Mouse (Mus musculus) hindbrain, postnatal 0 days (tissue): ENCODE measurements around the gene Nr5a1. TPM values are rescaled to one million over a fixed set of nuclear protein-coding genes. Genes with fewer than 3 reads are reported as not detected.

Experiments
- ATAC-seq: fragments of 200-750 bp; cut with Nextera tagmentation; 2 replicates; pipeline ENCODE4 v1.8.0; 2017; ENCODE audit warnings: mild to moderate bottlenecking, moderate TSS enrichment, moderate library complexity
- DNase-seq: peaks from one replicate; pipeline ENCODE4 v3.0.0-alpha.2; 2015; ENCODE audit warnings: low spot score
- H3K27ac ChIP-seq: fragments of 300-500 bp; sonication (generic); 2 replicates; pipeline ENCODE4 v1.5.1; 2014; ENCODE audit warnings: mild to moderate bottlenecking
- H3K27me3 ChIP-seq: fragments of 300-500 bp; sonication (generic); 2 replicates; pipeline ENCODE4 v1.6.1; 2014; ENCODE audit warnings: low read length, mixed read lengths; ENCODE audit not compliant: insufficient read depth
- H3K36me3 ChIP-seq: fragments of 300-500 bp; sonication (generic); 2 replicates; pipeline ENCODE4 v1.6.1; 2014; ENCODE audit warnings: low read length, mixed read lengths; ENCODE audit not compliant: insufficient read depth
- H3K4me1 ChIP-seq: fragments of 300-500 bp; sonication (generic); 2 replicates; pipeline ENCODE4 v1.6.1; 2014; ENCODE audit warnings: antibody characterized with exemption, low read length, mixed read lengths; ENCODE audit not compliant: insufficient read depth
- H3K4me2 ChIP-seq: fragments of 300-500 bp; sonication (generic); 2 replicates; pipeline ENCODE4 v1.6.1; 2014; ENCODE audit warnings: low read depth, mild to moderate bottlenecking, low read length, moderate library complexity, mixed read lengths
- H3K4me3 ChIP-seq: fragments of 300-500 bp; sonication (generic); 2 replicates; pipeline ENCODE4 v1.5.1; 2014; ENCODE audit warnings: low read length
- H3K9ac ChIP-seq: fragments of 300-500 bp; sonication (generic); replicated peaks from 2 replicates; pipeline ENCODE4 v1.6.1; 2014; ENCODE audit warnings: mild to moderate bottlenecking, low read length, moderate library complexity, mixed read lengths
- H3K9me3 ChIP-seq: fragments of 300-500 bp; sonication (generic); 2 replicates; pipeline ENCODE4 v1.6.1; 2016; ENCODE audit warnings: low read length, mixed read lengths
- CTCF ChIP-seq: IDR thresholded peaks from 2 replicates; pipeline ENCODE4 v1.5.1; 2016; ENCODE audit warnings: antibody characterized with exemption, control low read depth, low read depth
- WGBS: fragments of 180-500 bp; shearing (Covaris S2); extraction: QIAGEN DNeasy Blood & Tissue Kit; methylation state at CpG from one replicate; pipeline ENCODE4 v1.1.7; 2014; 5-methylcytosine and 5-hydroxymethylcytosine counted together
- polyA plus RNA-seq: library from polyadenylated mRNA; unstranded; fragments of >200 nt; fragmentation: Nextera tagmentation; extraction: Ambion mirVana; gene quantifications from 2 replicates; pipeline ENCODE4 v1.2.1, GENCODE M21; 2015
- total RNA-seq: library from RNA; depleted of rRNA; stranded (reverse); fragments of >200 nt; gene quantifications from 2 replicates; pipeline ENCODE4 v1.2.3, GENCODE M21; 2014

Gene Nr5a1
- total and polyA plus RNA-seq, 2 experiments from 2014 or later = 0.05 TPM

GRCm38 (mm10) chr2:38675366-38675969, 38.9 kb downstream of the Nr5a1 start:
- ATAC-seq = 0 out of 2 replicates have a peak, but pooled peaks have one; percentile 30
- 58% methylated on average over 9 of the region's 9 CpGs for WGBS

GRCm38 (mm10) chr2:38672496-38672895, 41.8 kb downstream of the Nr5a1 start:
- H3K4me2 ChIP-seq = no peak overlapping the region
- ATAC-seq (no peak), DNase-seq (no peak)
- H3K27ac ChIP-seq = no peak overlapping the region
- WGBS = 65% methylated on average over 10 of the region's 11 CpGs
- H3K9me3 ChIP-seq = no peaks in the 10 kb centered on the region
- no peak for TF ChIP-seq CTCF
- no peak overlapping the region for H3K4me3 ChIP-seq
- H3K36me3 ChIP-seq = no peaks in the 10 kb centered on the region
- H3K4me1 ChIP-seq = no peaks in the 10 kb centered on the region
- no peaks in the 10 kb centered on the region for H3K27me3 ChIP-seq
- no peak overlapping the region for H3K9ac ChIP-seq

More at GRCm38 (mm10) chr2:38675366-38675969, 38.9 kb downstream of the Nr5a1 start:
- H3K4me3 ChIP-seq = no peak overlapping the region
- no peak overlapping the region for H3K4me2 ChIP-seq
- peak; percentile 55 for TF ChIP-seq CTCF
- no peaks in the 10 kb centered on the region for H3K9me3 ChIP-seq
- DNase-seq = peak; percentile 31
- H3K4me1 ChIP-seq = no peaks in the 10 kb centered on the region
- no peaks in the 10 kb centered on the region for H3K27me3 ChIP-seq
- H3K36me3 ChIP-seq = no peaks in the 10 kb centered on the region
- H3K27ac ChIP-seq = no peak overlapping the region
- H3K9ac ChIP-seq = no peak overlapping the region

- peak; percentile 39; the same call in 1 of the 2 replicates for TF ChIP-seq CTCF
- DNase-seq = peak; percentile 35
Observed at GRCm38 (mm10) chr2:38668802-38669580, 45.4 kb downstream of the Nr5a1 start.

GRCm38 (mm10) chr2:38661398-38661797, 52.9 kb downstream of the Nr5a1 start:
- no peak for ATAC-seq
- Histone ChIP-seq H3K9me3 (no peaks in the 10 kb centered on the region), H3K27me3 (no peaks in the 10 kb centered on the region), H3K4me1 (no peaks in the 10 kb centered on the region), H3K9ac (no peak overlapping the region), H3K4me2 (no peak overlapping the region), H3K36me3 (no peaks in the 10 kb centered on the region), H3K4me3 (no peak overlapping the region), H3K27ac (no peak overlapping the region)
- no peak for DNase-seq
- peak; percentile 54 for TF ChIP-seq CTCF
- WGBS = 5% methylated on average over 1 of the region's 1 CpGs

More at GRCm38 (mm10) chr2:38668802-38669580, 45.4 kb downstream of the Nr5a1 start:
- Histone ChIP-seq H3K4me3 (no peak overlapping the region), H3K9ac (no peak overlapping the region), H3K27ac (no peak overlapping the region), H3K27me3 (no peaks in the 10 kb centered on the region), H3K36me3 (no peaks in the 10 kb centered on the region), H3K9me3 (no peaks in the 10 kb centered on the region), H3K4me1 (no peaks in the 10 kb centered on the region), H3K4me2 (peak overlapping the region; percentile 33)
- ATAC-seq = peak; percentile 48
- WGBS = 15% methylated on average over 17 of the region's 17 CpGs

- peak overlapping the region; percentile 31 for H3K4me3 ChIP-seq
- no peak overlapping the region for H3K27ac ChIP-seq
- H3K4me2 ChIP-seq = peak overlapping the region; percentile 53
- no peaks in the 10 kb centered on the region for H3K36me3 ChIP-seq
- DNase-seq = peak; percentile 85
- no peaks in the 10 kb centered on the region for H3K27me3 ChIP-seq
- H3K9ac ChIP-seq = no peak overlapping the region
- TF ChIP-seq CTCF = peak; percentile 77
- no peaks in the 10 kb centered on the region for H3K4me1 ChIP-seq
- 0% methylated on average over 23 of the region's 25 CpGs for WGBS
- ATAC-seq = peak; percentile 97
- H3K9me3 ChIP-seq = no peaks in the 10 kb centered on the region
Observed at GRCm38 (mm10) chr2:38658338-38658836, 56.0 kb downstream of the Nr5a1 start.

- TF ChIP-seq CTCF = no peak
- Histone ChIP-seq H3K27ac (no peak overlapping the region), H3K9me3 (no peaks in the 10 kb centered on the region), H3K4me3 (no peak overlapping the region), H3K4me1 (no peaks in the 10 kb centered on the region), H3K9ac (no peak overlapping the region), H3K27me3 (no peaks in the 10 kb centered on the region), H3K4me2 (no peak overlapping the region), H3K36me3 (no peaks in the 10 kb centered on the region)
- ATAC-seq = no peak
- 68% methylated on average over 2 of the region's 2 CpGs for WGBS
- DNase-seq = no peak
Observed at GRCm38 (mm10) chr2:38653694-38654093, 60.6 kb downstream of the Nr5a1 start.
